Mouse (Mus musculus): Measurements from ENCODE around the gene Serpinb1a.

Gene Serpinb1a

GRCm38 (mm10) chr13:32839314-32839713, 11.7 kb downstream of the Serpinb1a start:
- DNase-seq (ENCODE audit: low read depth, low spot score) = no peak

- DNase-seq (ENCODE audit: low read depth, low spot score) = no peak
Measured at GRCm38 (mm10) chr13:32834513-32834912, 16.5 kb downstream of the Serpinb1a start.

- DNase-seq (ENCODE audit: low read depth, low spot score) = no peak
Measured at GRCm38 (mm10) chr13:32833237-32833636, 17.7 kb downstream of the Serpinb1a start.

DNA sequence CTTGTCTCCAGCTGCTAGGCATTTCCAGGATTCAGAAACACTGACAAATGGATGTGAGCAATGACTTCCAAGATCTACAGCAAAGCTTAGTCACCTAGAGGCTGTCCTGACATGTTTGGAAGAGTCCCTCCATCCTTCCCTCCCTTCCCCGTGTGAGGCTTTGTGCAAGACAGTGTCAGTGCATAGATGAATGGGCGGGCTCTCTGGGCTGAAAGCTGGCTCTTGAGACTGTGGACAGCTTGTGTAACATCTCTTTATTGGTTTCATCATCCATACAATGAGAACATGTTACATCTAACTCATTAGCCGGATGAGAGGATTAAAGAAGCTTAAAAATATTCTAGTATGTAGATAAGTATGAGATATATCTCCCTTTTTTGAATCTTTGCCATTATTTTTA, 18.2 kb downstream of the Serpinb1a start:
- no peak for DNase-seq (ENCODE audit: low read depth, low spot score)

DNA sequence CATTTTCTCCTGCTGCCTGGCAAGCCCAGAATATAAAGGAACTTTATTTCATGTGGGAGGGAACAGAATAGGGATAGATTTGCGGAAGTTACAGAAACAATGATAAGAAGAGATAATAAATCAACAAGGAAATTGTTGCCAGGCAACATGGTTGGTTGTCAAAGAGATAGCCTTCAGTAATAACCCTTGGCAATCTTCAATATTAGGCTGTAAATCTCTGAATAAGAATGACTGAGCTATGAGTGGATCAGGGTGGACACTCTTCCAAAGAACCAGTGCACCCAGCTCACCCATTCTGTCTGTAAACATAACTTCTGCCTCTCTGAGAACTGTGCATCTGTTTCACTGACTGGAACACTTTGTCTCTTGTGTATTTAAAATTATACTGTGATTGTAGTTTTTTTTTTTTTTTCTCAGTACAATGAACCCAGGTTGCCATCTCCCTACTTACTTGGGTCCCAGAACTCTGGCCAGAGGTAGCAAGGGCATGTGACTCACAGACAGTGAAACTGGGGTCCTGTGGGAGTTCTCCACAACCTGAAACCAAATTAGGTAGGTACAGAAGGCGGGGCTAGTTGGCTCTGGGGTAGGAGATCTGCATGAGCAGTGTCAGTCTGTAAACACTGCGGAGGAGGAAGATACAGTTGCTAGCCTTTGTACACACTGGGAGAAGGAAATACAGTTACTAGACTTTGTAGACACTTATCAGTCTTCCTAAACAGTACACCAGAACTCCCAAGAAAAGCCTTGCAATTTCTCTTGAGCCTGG, 19.3 kb downstream of the Serpinb1a start:
- no peak for DNase-seq (ENCODE audit: low read depth, low spot score)

GRCm38 (mm10) chr13:32828886-32829285, 22.1 kb downstream of the Serpinb1a start:
- no peak for DNase-seq (ENCODE audit: low read depth, low spot score)

DNA sequence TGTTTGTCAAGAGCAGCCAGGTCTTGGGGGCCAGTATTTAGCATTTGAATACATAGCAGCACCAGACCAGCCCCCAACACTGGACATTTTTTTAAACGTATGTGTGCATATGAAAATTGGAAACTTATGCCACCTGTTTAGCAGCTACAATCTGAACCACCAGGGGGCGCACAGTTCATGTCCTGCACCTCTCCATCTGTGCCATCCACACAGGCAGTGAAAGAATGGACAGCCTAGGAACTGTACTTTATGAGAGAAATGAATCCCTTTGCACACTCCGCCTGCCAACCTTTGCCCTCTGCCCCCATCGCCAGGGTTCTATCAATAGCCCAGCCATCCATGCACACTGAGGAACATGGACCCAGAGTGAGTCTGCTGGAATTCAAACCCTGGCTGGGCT, 23.0 kb downstream of the Serpinb1a start:
- DNase-seq (ENCODE audit: low read depth, low spot score) = peak; percentile 53

GRCm38 (mm10) chr13:32827111-32827822, 23.7 kb downstream of the Serpinb1a start:
- DNase-seq (ENCODE audit: low read depth, low spot score) = no peak

DNA sequence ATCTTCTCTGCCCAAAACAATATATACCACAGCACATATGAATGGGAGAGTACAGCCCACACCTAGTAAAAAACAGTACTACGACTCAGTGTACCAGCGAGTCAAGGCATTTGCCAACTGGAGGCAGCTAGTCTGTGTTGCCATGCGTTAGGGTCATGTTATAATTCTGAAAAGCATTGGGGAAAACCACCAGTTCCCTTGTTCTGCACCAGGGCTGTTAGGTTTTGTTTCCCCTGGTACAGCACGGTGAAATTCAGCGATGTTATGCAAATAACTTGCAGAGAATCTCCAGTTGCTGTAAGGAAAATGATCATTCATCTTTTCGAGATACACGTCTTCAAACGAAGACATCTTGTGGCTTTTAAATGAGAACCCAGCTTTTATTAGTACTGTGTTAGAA, 25.4 kb downstream of the Serpinb1a start:
- DNase-seq (ENCODE audit: low read depth, low spot score) = no peak

DNA sequence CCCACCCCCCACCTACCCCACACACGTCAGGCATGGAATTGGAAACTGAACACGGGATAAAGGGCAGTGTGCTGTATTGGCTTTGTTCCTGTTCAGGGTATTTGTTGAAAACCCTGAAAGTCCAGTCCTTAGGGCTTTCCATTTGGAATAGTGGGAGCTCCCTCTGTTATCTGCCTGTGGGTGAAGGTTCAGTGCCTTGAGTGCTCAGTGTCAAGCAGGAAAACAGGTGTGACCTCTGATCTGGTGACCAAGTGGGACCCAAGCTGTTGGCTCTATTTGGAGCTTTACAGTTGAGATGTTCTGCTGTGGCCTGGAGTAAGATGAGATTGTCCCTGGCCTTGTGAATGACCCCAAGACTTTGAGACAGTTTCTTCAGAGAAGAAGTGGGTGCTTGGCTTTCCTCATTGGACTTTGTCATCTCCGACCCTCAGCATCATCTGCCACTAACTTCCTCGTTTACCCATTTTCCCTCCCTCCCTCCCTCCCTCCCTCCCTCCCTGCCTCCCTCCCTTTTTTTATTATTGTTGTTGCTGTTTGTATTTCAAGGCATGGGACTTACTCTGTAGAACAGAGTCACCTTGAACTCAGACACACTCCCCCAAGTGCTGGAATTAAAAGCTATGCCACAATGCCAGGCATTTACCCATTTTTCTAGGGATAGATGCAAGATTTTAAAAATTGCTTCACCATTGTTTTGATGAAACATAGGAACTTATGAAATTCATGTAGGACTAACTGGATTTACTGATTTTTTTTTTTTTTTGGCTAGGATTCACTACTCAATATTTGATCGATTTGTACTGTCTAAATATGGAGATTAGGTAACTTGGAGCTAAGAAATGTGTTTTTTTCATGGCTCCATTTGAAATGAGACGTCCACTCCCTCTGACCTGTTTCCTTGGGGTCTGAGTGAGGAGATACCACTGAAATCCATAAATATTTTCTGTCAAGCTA, 26.3 kb downstream of the Serpinb1a start:
- DNase-seq (ENCODE audit: low read depth, low spot score) = no peak

DNA sequence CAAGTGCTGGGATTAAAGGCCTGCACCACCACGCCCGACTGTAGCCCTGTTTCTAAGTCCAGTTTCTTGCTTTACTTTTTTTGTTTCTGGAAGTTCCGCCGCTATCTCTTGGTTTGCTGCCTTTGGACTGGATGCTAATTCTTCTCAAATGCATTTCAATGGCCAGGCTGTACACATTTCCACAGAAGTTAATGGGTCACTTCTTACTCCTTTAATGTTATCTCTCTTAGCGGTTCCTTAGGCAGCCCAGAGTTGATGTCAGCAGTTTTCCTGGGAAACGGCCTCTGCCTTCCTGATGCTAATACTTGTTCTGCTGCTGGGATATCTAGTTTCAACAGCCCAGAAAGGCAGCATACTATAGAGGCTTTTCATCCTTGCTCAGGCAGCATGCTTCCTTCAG, 27.9 kb downstream of the Serpinb1a start:
- DNase-seq (ENCODE audit: low read depth, low spot score) = peak; percentile 77

DNA sequence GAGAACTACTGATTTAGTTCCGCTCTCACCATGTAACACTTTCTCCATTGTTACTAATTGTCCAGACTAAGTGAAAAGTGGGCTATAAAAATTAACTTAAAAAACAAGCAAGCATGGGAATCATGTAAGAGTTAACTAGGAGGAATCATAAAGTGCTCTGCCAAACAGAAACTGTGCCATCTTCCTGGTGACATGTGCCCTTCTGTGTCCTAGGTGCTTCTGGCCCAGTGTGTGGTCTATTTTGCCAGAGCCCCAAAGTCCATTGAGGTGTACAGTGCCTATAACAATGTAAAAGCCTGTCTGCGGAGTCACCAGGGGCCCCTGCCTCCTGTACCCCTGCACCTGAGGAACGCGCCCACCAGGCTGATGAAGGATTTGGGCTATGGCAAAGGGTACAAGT, 29.3 kb downstream of the Serpinb1a start:
- DNase-seq (ENCODE audit: low read depth, low spot score) = no peak

GRCm38 (mm10) chr13:32819926-32820325, 31.1 kb downstream of the Serpinb1a start:
- DNase-seq (ENCODE audit: low read depth, low spot score) = no peak

DNA sequence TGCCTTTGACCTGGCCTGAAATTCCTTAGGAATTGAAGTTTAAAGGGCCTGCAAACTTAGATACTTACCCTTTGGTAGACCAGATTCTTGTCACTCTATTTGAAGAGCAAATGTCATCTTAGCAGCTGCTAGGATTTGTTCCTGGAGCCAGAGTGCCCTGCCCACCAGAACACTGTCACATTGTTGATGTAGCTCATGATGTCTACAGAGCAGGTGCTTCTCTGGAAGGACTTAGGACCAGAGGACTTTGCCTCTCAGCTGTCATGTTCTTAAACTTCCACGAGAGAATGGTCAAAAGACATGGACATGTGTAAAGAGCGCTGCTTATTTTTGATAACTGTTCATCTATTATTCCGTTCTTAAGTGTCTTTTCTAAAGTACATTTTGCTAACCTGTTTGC, 31.7 kb downstream of the Serpinb1a start:
- no peak for DNase-seq (ENCODE audit: low read depth, low spot score)

GRCm38 (mm10) chr13:32807624-32808023, 43.4 kb downstream of the Serpinb1a start:
- no peak for DNase-seq (ENCODE audit: low read depth, low spot score)

DNA sequence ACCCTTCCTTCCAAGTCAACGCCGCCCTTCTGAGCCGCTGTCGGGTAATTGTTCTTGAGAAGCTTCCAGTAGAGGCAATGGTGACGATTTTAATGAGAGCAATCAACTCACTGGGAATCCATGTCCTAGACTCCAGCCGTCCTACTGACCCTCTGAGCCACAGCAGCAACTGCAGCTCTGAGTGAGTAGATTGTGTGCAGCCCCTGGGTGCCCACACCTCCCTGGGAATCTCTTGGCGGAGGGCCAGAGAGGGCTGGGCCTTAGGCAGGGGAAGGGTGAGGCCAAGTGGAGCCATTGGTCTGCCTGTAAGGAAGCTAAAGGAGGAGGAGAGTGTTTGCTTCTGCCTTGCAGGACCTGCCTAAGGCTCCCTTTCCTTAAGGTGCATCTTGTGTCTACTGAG, 44.2 kb downstream of the Serpinb1a start:
- DNase-seq (ENCODE audit: low read depth, low spot score) = peak; percentile 61

- DNase-seq (ENCODE audit: low read depth, low spot score) = no peak
Measured at GRCm38 (mm10) chr13:32803701-32804345, 47.2 kb downstream of the Serpinb1a start.

GRCm38 (mm10) chr13:32802259-32803081, 48.5 kb downstream of the Serpinb1a start, which contains the start of gene D930007J09Rik:
TSS of gene D930007J09Rik (minus strand) at chr13:32802849.
- peak; percentile 25 for DNase-seq (ENCODE audit: low read depth, low spot score)

DNA sequence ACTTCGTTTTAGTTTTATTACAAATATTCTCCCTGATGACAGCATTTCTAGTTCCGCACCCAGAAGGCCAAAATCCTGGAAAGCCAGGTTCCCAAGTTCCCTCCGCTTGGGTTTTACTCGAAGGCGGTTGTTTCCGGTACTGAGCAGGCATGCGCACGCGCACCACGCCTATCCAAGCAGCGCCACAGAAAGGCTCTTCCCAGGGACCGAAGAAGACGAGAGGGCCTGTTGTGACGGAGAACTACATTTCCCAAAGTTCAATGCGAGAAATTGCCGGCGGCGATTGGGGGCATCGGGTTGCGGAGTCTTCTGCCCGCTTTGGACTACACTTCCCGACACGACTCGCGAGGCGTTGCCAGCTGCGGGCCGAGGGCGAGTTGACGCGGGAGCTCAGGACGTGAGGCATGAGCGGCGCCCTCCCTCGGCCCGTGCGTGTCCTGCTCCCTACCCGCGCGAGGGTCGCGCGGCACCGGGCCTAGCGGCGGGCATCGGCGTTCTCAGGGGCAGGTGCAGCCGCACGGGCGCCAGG, 49.2 kb downstream of the Serpinb1a start, which contains the start of gene Wrnip1:
Wrnip1 (plus strand) TSS at position 346 of the 529 bp plus-strand sequence.
- DNase-seq (ENCODE audit: low read depth, low spot score) = peak; percentile 99

- peak; percentile 34 for DNase-seq (ENCODE audit: low read depth, low spot score)
Measured at GRCm38 (mm10) chr13:32800859-32801258, 50.1 kb downstream of the Serpinb1a start.
